Mouse (Mus musculus): ENCODE measurements around the gene Cd163l1. TPM values are rescaled to one million over a fixed set of nuclear protein-coding genes. Genes with fewer than 3 reads are reported as not detected.

Gene Cd163l1
- not detected in 2 replicates for polyA plus RNA-seq (2015; fragmentation: Nextera tagmentation; extraction: Ambion mirVana)

- no peaks in the 10 kb centered on the region for H3K36me3 ChIP-seq
- 85% methylated on average over 2 of the region's 2 CpGs for WGBS
These were observed at the start of gene Cd163l1 for GRCm38 (mm10) chr7:140217967-140218366. Gene Cd163l1, plus strand, starts transcription at chr7:140218267.

DNA sequence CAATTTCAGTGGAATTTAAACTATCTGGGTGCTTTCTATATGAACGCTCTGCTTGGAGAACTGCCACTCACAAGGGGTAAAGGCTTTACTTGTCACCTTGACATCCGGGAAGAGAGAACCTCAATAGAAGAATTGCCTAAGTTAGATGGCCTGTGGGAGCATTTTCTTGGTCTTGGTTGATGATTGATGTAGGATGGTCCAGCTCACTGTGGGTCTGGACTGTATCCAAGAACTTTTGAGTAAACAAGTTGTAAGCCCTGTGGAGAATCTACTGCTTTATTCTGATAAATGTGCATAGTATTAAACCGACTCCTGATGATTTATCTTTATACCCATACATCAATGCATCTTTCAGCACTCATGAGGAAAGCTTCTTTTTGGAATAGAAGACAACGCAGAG lies 48.7 kb upstream of the Cd163l1 start:
- H3K4me2 ChIP-seq = no peak overlapping the region
- no peak overlapping the region for H3K4me3 ChIP-seq
- no peaks in the 10 kb centered on the region for H3K27me3 ChIP-seq
- no peaks in the 10 kb centered on the region for H3K9me3 ChIP-seq
- WGBS = 83% methylated on average over 4 of the region's 4 CpGs
- no peak for ATAC-seq (ENCODE audit: low FRiP score)
- H3K36me3 ChIP-seq = no peaks in the 10 kb centered on the region
- H3K27ac ChIP-seq = no peak overlapping the region
- H3K9ac ChIP-seq = no peak overlapping the region
- H3K4me1 ChIP-seq (replicated peaks) = no peaks in the 10 kb centered on the region

More at GRCm38 (mm10) chr7:140217967-140218366, at the start of gene Cd163l1:
- no peak within 1 kb of the TSS for H3K4me3 ChIP-seq
- no peaks in the 10 kb centered on the region for H3K4me1 ChIP-seq (replicated peaks)
- no peaks in the 10 kb centered on the region for H3K27me3 ChIP-seq
- no peak within 1 kb of the TSS for H3K4me2 ChIP-seq
- H3K9me3 ChIP-seq = no peaks in the 10 kb centered on the region
- no peak for ATAC-seq (ENCODE audit: low FRiP score)
- no peak within 1 kb of the TSS for H3K9ac ChIP-seq
- H3K27ac ChIP-seq = no peak within 1 kb of the TSS

- H3K9me3 ChIP-seq = no peaks in the 10 kb centered on the region
- H3K36me3 ChIP-seq = no peaks in the 10 kb centered on the region
- no peaks in the 10 kb centered on the region for H3K4me1 ChIP-seq (replicated peaks)
- H3K27me3 ChIP-seq = no peaks in the 10 kb centered on the region
- H3K4me2 ChIP-seq = no peak overlapping the region
- H3K9ac ChIP-seq = no peak overlapping the region
- H3K4me3 ChIP-seq = no peak overlapping the region
- no peak for ATAC-seq (ENCODE audit: low FRiP score)
- 95% methylated on average over 3 of the region's 3 CpGs for WGBS
- H3K27ac ChIP-seq = no peak overlapping the region
These were observed 47.2 kb upstream of the Cd163l1 start for GRCm38 (mm10) chr7:140170863-140171262.

GRCm38 (mm10) chr7:140172936-140173335 lies 45.1 kb upstream of the Cd163l1 start, which contains the start of gene Olfr523:
Gene Olfr523, plus strand, starts transcription at chr7:140173217.
- Histone ChIP-seq H3K9me3 (no peaks in the 10 kb centered on the region), H3K4me2 (no peak within 1 kb of the TSS), H3K4me1 (replicated peaks) (no peaks in the 10 kb centered on the region), H3K9ac (no peak within 1 kb of the TSS), H3K36me3 (no peaks in the 10 kb centered on the region), H3K4me3 (no peak within 1 kb of the TSS), H3K27ac (no peak within 1 kb of the TSS), H3K27me3 (no peaks in the 10 kb centered on the region)
- ATAC-seq (ENCODE audit: low FRiP score) = no peak
- 85% methylated on average over 1 of the region's 1 CpGs for WGBS

GRCm38 (mm10) chr7:140179176-140179575 lies 38.9 kb upstream of the Cd163l1 start:
- WGBS = 86% methylated on average over 2 of the region's 2 CpGs
- H3K4me2 ChIP-seq = no peak overlapping the region
- H3K27ac ChIP-seq = no peak overlapping the region
- no peaks in the 10 kb centered on the region for H3K27me3 ChIP-seq
- no peak for ATAC-seq (ENCODE audit: low FRiP score)
- H3K36me3 ChIP-seq = no peaks in the 10 kb centered on the region
- H3K9me3 ChIP-seq = no peaks in the 10 kb centered on the region
- H3K4me3 ChIP-seq = no peak overlapping the region
- H3K9ac ChIP-seq = no peak overlapping the region
- H3K4me1 ChIP-seq (replicated peaks) = no peaks in the 10 kb centered on the region

DNA sequence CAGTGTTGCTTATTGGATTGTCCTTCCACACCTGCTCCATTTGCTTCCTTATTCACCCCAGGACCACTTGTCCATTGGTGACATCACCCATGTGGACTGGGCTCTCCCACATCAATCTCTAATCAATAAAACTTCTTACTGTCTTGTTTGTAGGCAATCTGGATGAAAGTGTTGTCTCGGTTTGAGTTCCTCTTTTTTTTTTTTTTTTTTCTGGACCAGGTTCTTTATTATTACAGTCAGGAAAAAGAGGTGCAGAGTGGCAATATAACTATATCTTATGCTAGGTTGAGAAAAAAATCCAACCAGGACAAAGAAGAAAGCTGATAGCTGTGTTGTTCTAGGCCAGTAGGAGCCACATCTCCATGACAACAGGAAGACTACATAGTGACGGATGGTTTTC lies 37.4 kb upstream of the Cd163l1 start:
- Histone ChIP-seq H3K4me2 (no peak overlapping the region), H3K9me3 (no peaks in the 10 kb centered on the region), H3K9ac (no peak overlapping the region), H3K36me3 (no peaks in the 10 kb centered on the region), H3K4me3 (no peak overlapping the region), H3K27me3 (no peaks in the 10 kb centered on the region), H3K4me1 (replicated peaks) (no peaks in the 10 kb centered on the region), H3K27ac (no peak overlapping the region)
- no peak for ATAC-seq (ENCODE audit: low FRiP score)
- 79% methylated on average over 2 of the region's 2 CpGs for WGBS

DNA sequence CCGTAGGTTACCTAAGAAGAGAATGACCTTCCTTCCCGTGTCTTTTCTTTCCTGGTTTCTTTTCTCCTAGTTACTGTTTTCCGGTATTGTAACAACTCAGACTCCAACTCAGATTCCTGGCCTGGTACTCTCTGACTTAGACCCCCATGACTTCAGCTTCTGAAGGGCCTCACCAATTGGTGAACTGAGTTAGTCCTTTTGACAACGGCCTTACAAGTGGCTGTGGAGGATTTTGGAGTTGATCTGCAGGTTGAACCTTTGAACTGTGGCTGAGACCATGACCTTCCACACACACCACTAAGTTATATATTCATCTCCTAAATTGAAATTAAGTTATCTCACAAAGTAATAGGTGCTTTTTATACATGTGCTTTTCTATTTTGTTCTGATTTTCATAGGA lies 33.9 kb upstream of the Cd163l1 start:
- Histone ChIP-seq H3K9me3 (no peaks in the 10 kb centered on the region), H3K27ac (no peak overlapping the region), H3K27me3 (no peaks in the 10 kb centered on the region), H3K4me2 (no peak overlapping the region), H3K4me3 (no peak overlapping the region), H3K9ac (no peak overlapping the region), H3K36me3 (no peaks in the 10 kb centered on the region), H3K4me1 (replicated peaks) (no peaks in the 10 kb centered on the region)
- WGBS = 90% methylated on average over 4 of the region's 4 CpGs
- no peak for ATAC-seq (ENCODE audit: low FRiP score)

GRCm38 (mm10) chr7:140186646-140187620 lies 31.1 kb upstream of the Cd163l1 start:
- ATAC-seq (ENCODE audit: low FRiP score) = no peak
- H3K9ac ChIP-seq = no peak overlapping the region
- H3K4me3 ChIP-seq = no peak overlapping the region
- H3K9me3 ChIP-seq = no peaks in the 10 kb centered on the region
- no peaks in the 10 kb centered on the region for H3K4me1 ChIP-seq (replicated peaks)
- no peaks in the 10 kb centered on the region for H3K27me3 ChIP-seq
- H3K4me2 ChIP-seq = no peak overlapping the region
- H3K27ac ChIP-seq = no peak overlapping the region
- WGBS = 68% methylated on average over 18 of the region's 18 CpGs
- no peaks in the 10 kb centered on the region for H3K36me3 ChIP-seq

DNA sequence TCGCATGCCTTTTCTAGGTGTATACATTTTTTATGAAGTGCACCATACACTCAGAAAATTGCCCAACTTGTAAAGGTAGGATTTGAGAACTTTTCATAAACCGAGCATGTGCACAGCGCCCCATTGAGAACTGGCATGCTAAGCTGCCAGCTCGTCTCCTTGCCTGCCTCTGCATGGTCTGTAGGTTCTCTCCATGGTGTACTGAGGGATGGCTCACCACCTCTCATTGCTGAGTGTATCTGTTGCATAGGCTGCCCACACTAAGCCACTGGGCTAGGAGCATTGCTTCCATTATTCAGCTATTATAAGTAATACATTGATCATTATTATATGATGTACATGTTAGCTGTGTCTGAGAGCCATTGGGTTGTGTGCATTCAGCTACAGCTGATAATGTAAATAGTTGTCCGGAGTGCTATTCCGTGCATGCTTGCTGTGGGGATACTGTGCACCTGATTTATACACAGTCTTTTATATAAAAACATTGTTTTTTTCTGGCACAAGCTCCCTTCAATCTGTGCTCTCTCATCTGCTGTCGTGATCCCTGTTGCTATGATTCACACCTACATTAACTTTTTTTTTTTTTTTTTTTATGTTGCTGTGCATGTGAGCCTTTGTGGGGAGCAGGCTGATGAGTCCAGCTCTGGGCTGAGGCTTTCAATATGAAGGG lies 30.2 kb upstream of the Cd163l1 start:
- Histone ChIP-seq H3K36me3 (no peaks in the 10 kb centered on the region), H3K4me1 (replicated peaks) (no peaks in the 10 kb centered on the region), H3K27ac (no peak overlapping the region), H3K4me2 (no peak overlapping the region), H3K9me3 (no peaks in the 10 kb centered on the region), H3K9ac (no peak overlapping the region), H3K27me3 (no peaks in the 10 kb centered on the region), H3K4me3 (no peak overlapping the region)
- ATAC-seq (ENCODE audit: low FRiP score) = no peak
- 86% methylated on average over 7 of the region's 7 CpGs for WGBS

DNA sequence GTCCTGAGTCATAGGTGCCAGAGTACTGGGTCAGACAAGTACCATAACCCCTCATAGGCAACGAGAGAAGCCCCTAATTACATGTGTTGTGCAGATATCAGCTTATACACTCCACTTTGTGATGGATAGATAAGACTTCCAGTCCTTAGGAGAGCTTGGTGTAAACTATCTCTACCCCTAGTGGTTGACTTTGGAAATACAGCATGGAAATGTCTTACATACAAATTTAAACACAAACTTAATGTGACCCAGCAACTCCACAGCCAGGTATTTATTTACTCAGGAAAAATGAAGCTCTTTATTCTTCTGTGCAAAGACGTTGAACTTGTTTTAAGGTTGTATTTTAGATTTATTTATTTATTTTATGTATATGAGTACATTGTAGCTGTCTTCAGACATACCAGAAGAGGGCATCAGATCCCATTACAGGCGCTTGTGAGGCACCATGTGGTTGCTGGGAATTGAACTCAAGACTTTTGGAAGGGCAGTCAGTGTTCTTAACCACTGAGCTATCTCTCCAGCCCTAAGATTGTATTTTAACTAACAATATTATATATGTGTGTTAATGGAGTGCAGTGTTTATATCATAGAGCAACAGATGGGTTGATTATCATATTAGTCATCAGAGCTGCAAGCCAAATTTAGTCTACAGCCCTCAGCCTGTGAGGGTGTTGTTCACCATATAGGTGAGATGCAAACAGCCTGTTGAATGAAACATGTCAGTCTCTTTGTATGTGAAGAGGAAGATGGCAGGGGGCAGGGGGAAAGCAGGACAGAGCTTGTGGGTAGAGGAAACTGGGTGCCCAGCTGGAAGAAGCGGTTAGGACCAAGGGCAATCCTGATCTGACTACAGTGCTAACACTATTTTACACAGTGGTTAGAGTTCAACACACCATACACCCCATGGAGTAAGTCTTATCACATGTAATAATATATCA lies 29.4 kb upstream of the Cd163l1 start:
- H3K4me3 ChIP-seq = no peak overlapping the region
- H3K9me3 ChIP-seq = no peaks in the 10 kb centered on the region
- no peak overlapping the region for H3K9ac ChIP-seq
- WGBS = 57% methylated on average over 4 of the region's 4 CpGs
- no peak for ATAC-seq (ENCODE audit: low FRiP score)
- H3K27me3 ChIP-seq = no peaks in the 10 kb centered on the region
- H3K36me3 ChIP-seq = no peaks in the 10 kb centered on the region
- no peak overlapping the region for H3K27ac ChIP-seq
- H3K4me1 ChIP-seq (replicated peaks) = no peaks in the 10 kb centered on the region
- H3K4me2 ChIP-seq = no peak overlapping the region

DNA sequence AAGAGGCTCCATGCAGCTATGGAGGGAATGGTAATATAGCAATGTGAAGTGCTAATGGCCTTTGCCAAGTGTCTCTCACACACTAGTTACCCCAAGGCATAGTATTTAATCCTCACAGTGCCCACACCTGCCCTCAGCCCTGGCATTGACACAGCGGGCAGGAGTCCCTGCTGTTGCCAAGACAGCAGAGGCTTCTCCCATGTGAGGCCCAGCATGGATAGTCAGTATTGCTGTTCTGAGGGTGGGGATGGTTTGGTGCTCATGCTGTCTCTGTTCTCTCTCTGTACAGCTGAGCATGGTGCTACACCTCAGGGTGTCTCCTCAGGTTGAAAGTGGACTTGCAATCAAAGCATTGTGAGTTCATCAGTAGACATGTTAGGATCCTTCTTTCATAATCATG lies 27.6 kb upstream of the Cd163l1 start:
- Histone ChIP-seq H3K4me2 (no peak overlapping the region), H3K9ac (no peak overlapping the region), H3K4me3 (no peak overlapping the region), H3K9me3 (no peaks in the 10 kb centered on the region), H3K4me1 (replicated peaks) (no peaks in the 10 kb centered on the region), H3K27ac (no peak overlapping the region), H3K27me3 (no peaks in the 10 kb centered on the region), H3K36me3 (no peaks in the 10 kb centered on the region)
- ATAC-seq (ENCODE audit: low FRiP score) = no peak
- 82% methylated on average over 1 of the region's 1 CpGs for WGBS

- no peak for ATAC-seq (ENCODE audit: low FRiP score)
- H3K9me3 ChIP-seq = no peaks in the 10 kb centered on the region
- H3K36me3 ChIP-seq = no peaks in the 10 kb centered on the region
- no peaks in the 10 kb centered on the region for H3K4me1 ChIP-seq (replicated peaks)
- 57% methylated on average over 2 of the region's 2 CpGs for WGBS
- no peak overlapping the region for H3K27ac ChIP-seq
- H3K4me2 ChIP-seq = no peak overlapping the region
- H3K27me3 ChIP-seq = no peaks in the 10 kb centered on the region
- H3K9ac ChIP-seq = no peak overlapping the region
- H3K4me3 ChIP-seq = no peak overlapping the region
These were observed 25.6 kb upstream of the Cd163l1 start for GRCm38 (mm10) chr7:140192445-140192844.

Data from hindbrain, embryonic 13.5 days (tissue).